Mouse (Mus musculus): ENCODE measurements around the gene Gm20737. TPM values are rescaled to one million over a fixed set of nuclear protein-coding genes. Genes with fewer than 3 reads are reported as not detected.
"Not testable (repeated sequence)": the region's sequence is repeated elsewhere in the genome, so short reads cannot be mapped to it uniquely, and the experiment has no call there.

The Gm20737 gene
- total RNA-seq (2021) (not detected), polyA plus RNA-seq (2012; rRNA removed) (not detected in 2 replicates)
- long read RNA-seq, result 0 reads

- DNase-seq; H3K27ac ChIP-seq; H3K4me1 ChIP-seq (ENCODE audit: control insufficient read depth, insufficient read depth, low read length); H3K9ac ChIP-seq (ENCODE audit: low read depth, low read length); H3K4me3 ChIP-seq; intact Hi-C loops (cut with DNase I); H3K79me2 ChIP-seq (replicated peaks; ENCODE audit: control insufficient read depth, insufficient read depth, low read length); H3K36me3 ChIP-seq (ENCODE audit: control insufficient read depth, insufficient read depth, low read length); H3K27me3 ChIP-seq (ENCODE audit: control insufficient read depth, insufficient read depth, low read length): not testable (repeated sequence)
Measured at GRCm38 (mm10) chrY:10535942-10536341, at the start of gene Gm20737. Gene Gm20737, minus strand, starts transcription at chrY:10536042.

GRCm38 (mm10) chrY:10553153-10553552 is 17.3 kb upstream of the Gm20737 start, which contains the start of gene Gm21775:
Gene Gm21775, plus strand, starts transcription at chrY:10553453.
- DNase-seq; intact Hi-C loops (cut with DNase I); H3K4me1 ChIP-seq (ENCODE audit: control insufficient read depth, insufficient read depth, low read length); H3K4me3 ChIP-seq; H3K79me2 ChIP-seq (replicated peaks; ENCODE audit: control insufficient read depth, insufficient read depth, low read length); H3K27me3 ChIP-seq (ENCODE audit: control insufficient read depth, insufficient read depth, low read length); H3K27ac ChIP-seq; H3K9ac ChIP-seq (ENCODE audit: low read depth, low read length); H3K36me3 ChIP-seq (ENCODE audit: control insufficient read depth, insufficient read depth, low read length): not testable (repeated sequence)
- 81% methylated on average over 2 of the region's 5 CpGs for WGBS

Other genes with a start within 250 kb of the Gm20737 start
- gene Gm20834, start 211.5 kb downstream of the Gm20737 start, total RNA-seq (2021), result not detected
- not detected in 2 replicates for gene Gm20834, start 211.5 kb downstream of the Gm20737 start, polyA plus RNA-seq (2012; rRNA removed)
- gene Gm28510, start 123.3 kb downstream of the Gm20737 start, total RNA-seq (2021), result not detected
- gene Gm28510, start 123.3 kb downstream of the Gm20737 start, polyA plus RNA-seq (2012; rRNA removed), result not detected in 2 replicates
- gene Gm21775, start 17.4 kb upstream of the Gm20737 start, total RNA-seq (2021), result not detected
- not detected in 2 replicates for gene Gm21775, start 17.4 kb upstream of the Gm20737 start, polyA plus RNA-seq (2012; rRNA removed)
- gene Gm21900, start 80.3 kb upstream of the Gm20737 start, total RNA-seq (2021), result not detected
- gene Gm21900, start 80.3 kb upstream of the Gm20737 start, polyA plus RNA-seq (2012; rRNA removed), result not detected in 2 replicates
- not detected for gene Gm20777, start 216.4 kb upstream of the Gm20737 start, total RNA-seq (2021)
- gene Gm20777, start 216.4 kb upstream of the Gm20737 start, polyA plus RNA-seq (2012; rRNA removed), result not detected in 2 replicates